Mouse (Mus musculus): ENCODE data around the gene Clec4n.

Gene Clec4n

GRCm38 (mm10) chr6:123293509-123293908 lies 63.9 kb downstream of the Clec4n start:
- peak; percentile 10 for DNase-seq
